Mouse (Mus musculus) MEL (cell line): ENCODE data around the gene Tesmin. TPM values are rescaled to one million over a fixed set of nuclear protein-coding genes. Genes with fewer than 3 reads are reported as not detected.

Experiments
- DNase-seq: peaks from one replicate; pipeline ENCODE4 v3.0.0; 2011; ENCODE audit warnings: low read depth, low spot score
- H3K27ac ChIP-seq: 2 replicates; pipeline ENCODE4 v1.5.1; 2012; ENCODE audit warnings: low read depth, mild to moderate bottlenecking, control low read depth, low read length, moderate library complexity; ENCODE audit not compliant: control insufficient read depth
- H3K27me3 ChIP-seq, 2 experiments: fragments of 150-350 bp in 1 of 2; sonication (generic) in 1 of 2; 2 replicates each; pipeline ENCODE4 v1.6.1; 2012; ENCODE audit warnings: low read length in 2 of 2, mild to moderate bottlenecking in 2 of 2, improper control_type of control experiment in 1 of 2, moderate library complexity in 1 of 2; ENCODE audit not compliant: insufficient read depth in 2 of 2, control insufficient read depth in 1 of 2
- H3K36me3 ChIP-seq, 2 experiments: 2 replicates each; pipeline ENCODE4 v1.6.1; 2012 to 2014; ENCODE audit warnings: low read length in 2 of 2, improper control_type of control experiment in 1 of 2, inconsistent platforms in 1 of 2, mild to moderate bottlenecking in 1 of 2; ENCODE audit not compliant: insufficient read depth in 2 of 2, control insufficient read depth in 1 of 2
- H3K4me1 ChIP-seq, 2 experiments: fragments of 150-350 bp in 1 of 2; sonication (generic) in 1 of 2; 2 replicates each; pipeline ENCODE4 v1.6.1; 2012; ENCODE audit warnings: low read length in 2 of 2, improper control_type of control experiment in 1 of 2, mild to moderate bottlenecking in 1 of 2; ENCODE audit not compliant: insufficient read depth in 2 of 2, control insufficient read depth in 1 of 2
- H3K4me3 ChIP-seq, 2 experiments: fragments of 150-350 bp in 1 of 2; sonication (generic) in 1 of 2; 2 replicates each; pipeline ENCODE4 v1.5.1; 2012; ENCODE audit warnings: low read depth in 2 of 2, low read length in 2 of 2, mild to moderate bottlenecking in 2 of 2, moderate library complexity in 2 of 2, control low read depth in 1 of 2, improper control_type of control experiment in 1 of 2; ENCODE audit not compliant: control insufficient read depth in 1 of 2, insufficient read depth in 1 of 2
- H3K79me2 ChIP-seq: 2 replicates; pipeline ENCODE4 v1.6.1; 2012; ENCODE audit warnings: mild to moderate bottlenecking, low read length, moderate library complexity; ENCODE audit not compliant: control insufficient read depth, poor library complexity, insufficient read depth
- H3K9ac ChIP-seq: 2 replicates; pipeline ENCODE4 v1.6.1; 2012; ENCODE audit warnings: low read depth, mild to moderate bottlenecking, control low read depth, low read length, moderate library complexity; ENCODE audit not compliant: control insufficient read depth, poor library complexity, severe bottlenecking
- H3K9me3 ChIP-seq: fragments of 150-350 bp; sonication (generic); replicated peaks from 2 replicates; pipeline ENCODE4 v1.6.1; 2012; ENCODE audit warnings: mild to moderate bottlenecking, low read length, improper control_type of control experiment, moderate library complexity; ENCODE audit not compliant: insufficient read depth
- CHD1 ChIP-seq: IDR thresholded peaks from 2 replicates; pipeline ENCODE4 v1.6.1; 2012; ENCODE audit warnings: low read depth, mild to moderate bottlenecking, inconsistent platforms, low read length, improper control_type of control experiment
- CHD2 ChIP-seq: IDR thresholded peaks from 2 replicates; pipeline ENCODE4 v1.6.1; 2011; ENCODE audit warnings: low read length, improper control_type of control experiment
- ELF1 ChIP-seq: IDR thresholded peaks from 2 replicates; pipeline ENCODE4 v1.6.1; 2014; ENCODE audit warnings: low read depth, mild to moderate bottlenecking, inconsistent platforms, low read length, improper control_type of control experiment, moderate library complexity
- EP300 ChIP-seq, 2 experiments: IDR thresholded peaks; 2 replicates each; pipeline ENCODE4 v1.6.1; 2011; ENCODE audit warnings: improper control_type of control experiment in 2 of 2, low read length in 2 of 2, low read depth in 1 of 2, mild to moderate bottlenecking in 1 of 2
- HCFC1 ChIP-seq: IDR thresholded peaks from 2 replicates; pipeline ENCODE4 v1.6.1; 2012; ENCODE audit warnings: low read depth, mild to moderate bottlenecking, inconsistent platforms, low read length, improper control_type of control experiment, moderate library complexity
- JUND ChIP-seq: IDR thresholded peaks from 2 replicates; pipeline ENCODE4 v1.6.1; 2011; ENCODE audit warnings: low read depth, mild to moderate bottlenecking, improper control_type of control experiment, low read length
- KAT2A ChIP-seq: conservative IDR thresholded peaks from 2 replicates; pipeline ENCODE4 v1.6.1; 2012; ENCODE audit warnings: low read depth, low read length, improper control_type of control experiment, inconsistent platforms
- MAX ChIP-seq: IDR thresholded peaks from 2 replicates; pipeline ENCODE4 v1.6.1; 2011; ENCODE audit warnings: low read length, improper control_type of control experiment
- MXI1 ChIP-seq: IDR thresholded peaks from 2 replicates; pipeline ENCODE4 v1.6.1; 2011; ENCODE audit warnings: mild to moderate bottlenecking, low read depth, low read length, improper control_type of control experiment
- MYB ChIP-seq: IDR thresholded peaks from 2 replicates; pipeline ENCODE4 v1.6.1; 2011; ENCODE audit warnings: mild to moderate bottlenecking, low read depth, low read length, improper control_type of control experiment
- POLR2AphosphoS2 ChIP-seq: IDR thresholded peaks from 2 replicates; pipeline ENCODE4 v1.6.1; 2011; ENCODE audit warnings: low read length, improper control_type of control experiment
- POLR2AphosphoS5 ChIP-seq: IDR thresholded peaks from 2 replicates; pipeline ENCODE4 v1.6.1; 2012; ENCODE audit warnings: low read depth, borderline replicate concordance, mild to moderate bottlenecking, inconsistent platforms, low read length, moderate library complexity, mixed read lengths
- RAD21 ChIP-seq: IDR thresholded peaks from 2 replicates; pipeline ENCODE4 v1.6.1; 2011; ENCODE audit warnings: mild to moderate bottlenecking, low read depth, low read length, improper control_type of control experiment
- SIN3A ChIP-seq: IDR thresholded peaks from 2 replicates; pipeline ENCODE4 v1.6.1; 2012; ENCODE audit warnings: low read length, improper control_type of control experiment, inconsistent platforms
- TAL1 ChIP-seq: IDR thresholded peaks from 2 replicates; pipeline ENCODE4 v1.6.1; 2012; ENCODE audit warnings: mild to moderate bottlenecking, inconsistent platforms, low read length, moderate library complexity, mixed read lengths
- TCF12 ChIP-seq: IDR thresholded peaks from 2 replicates; pipeline ENCODE4 v1.6.1; 2014; ENCODE audit warnings: low read depth, mild to moderate bottlenecking, inconsistent platforms, low read length, improper control_type of control experiment, moderate library complexity
- USF2 ChIP-seq, 2 experiments: IDR thresholded peaks; 2 replicates each; pipeline ENCODE4 v1.6.1; 2011 to 2012; ENCODE audit warnings: improper control_type of control experiment in 2 of 2, low read length in 2 of 2, borderline replicate concordance in 1 of 2, inconsistent platforms in 1 of 2, low read depth in 1 of 2, mild to moderate bottlenecking in 1 of 2; ENCODE audit not compliant: insufficient read depth in 1 of 2
- ZC3H11A ChIP-seq: IDR thresholded peaks from 2 replicates; pipeline ENCODE4 v1.6.1; 2012; ENCODE audit warnings: low read depth, mild to moderate bottlenecking, inconsistent platforms, low read length, improper control_type of control experiment
- ZKSCAN1 ChIP-seq: IDR thresholded peaks from 2 replicates; pipeline ENCODE4 v1.6.1; 2012; ENCODE audit warnings: low read depth, mild to moderate bottlenecking, inconsistent platforms, low read length, improper control_type of control experiment, moderate library complexity
- ZNF384 ChIP-seq: IDR thresholded peaks from 2 replicates; pipeline ENCODE4 v1.6.1; 2012; ENCODE audit warnings: low read depth, mild to moderate bottlenecking, inconsistent platforms, low read length, improper control_type of control experiment
- polyA plus RNA-seq, 2 experiments: library from polyadenylated mRNA; stranded (reverse) in 1 of 2; unstranded in 1 of 2; fragments of >175 nt in 1 of 2; fragments of >200 nt in 1 of 2; gene quantifications; 2 replicates each; pipeline versions ENCODE4 v1.2.1 to v1.2.4; 2012; ENCODE audit warnings: low replicate concordance in 2 of 2, low read depth in 1 of 2; ENCODE audit not compliant: insufficient read length in 2 of 2, insufficient read depth in 1 of 2, missing spikeins in 1 of 2
- total RNA-seq: library from RNA; depleted of rRNA; stranded (reverse); fragments of 300-350 nt; gene quantifications from 2 replicates; pipeline ENCODE4 v1.2.3, GENCODE M21; 2012

The Tesmin gene
- total and polyA plus RNA-seq, 3 experiments = 2.1 to 2.2 TPM; not detected in 1

DNA sequence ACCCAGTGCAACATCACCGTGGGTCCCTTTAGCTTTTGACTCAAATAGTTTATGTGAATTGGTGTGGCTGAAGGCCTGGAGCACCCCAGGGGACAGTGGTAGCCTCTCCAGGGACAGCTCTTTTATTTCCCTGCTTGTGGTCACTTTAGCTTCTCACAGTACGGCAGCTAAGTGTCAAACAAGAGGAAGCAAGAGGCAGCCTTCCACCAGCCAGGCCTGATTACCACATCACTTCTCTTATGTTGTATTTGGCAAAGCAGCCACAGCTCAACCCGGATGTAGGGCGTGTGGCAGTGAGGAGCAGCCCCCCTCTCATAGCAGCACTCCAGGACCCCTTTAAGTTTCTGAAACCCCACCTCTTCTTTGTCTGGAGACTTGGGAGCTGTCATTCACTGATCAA lies 34.3 kb downstream of the Tesmin start:
- Histone ChIP-seq H3K9me3 (no peaks in the 10 kb centered on the region), H3K9ac (no peak overlapping the region), H3K79me2 (no peaks in the 10 kb centered on the region), H3K4me3 (no peak overlapping the region), H3K36me3 (no peaks in the 10 kb centered on the region), H3K27ac (no peak overlapping the region), H3K4me1 (no peaks in the 10 kb centered on the region), H3K27me3 (peaks cover 0 to 1% of the 10 kb centered on the region in 2 experiments; a peak in 3 of 4 replicates)
- TF ChIP-seq SIN3A (no peak), TCF12 (no peak), RAD21 (no peak)
- DNase-seq = no peak

- DNase-seq = no peak
These were observed 35.6 kb downstream of the Tesmin start for GRCm38 (mm10) chr19:3424214-3424613.

DNA sequence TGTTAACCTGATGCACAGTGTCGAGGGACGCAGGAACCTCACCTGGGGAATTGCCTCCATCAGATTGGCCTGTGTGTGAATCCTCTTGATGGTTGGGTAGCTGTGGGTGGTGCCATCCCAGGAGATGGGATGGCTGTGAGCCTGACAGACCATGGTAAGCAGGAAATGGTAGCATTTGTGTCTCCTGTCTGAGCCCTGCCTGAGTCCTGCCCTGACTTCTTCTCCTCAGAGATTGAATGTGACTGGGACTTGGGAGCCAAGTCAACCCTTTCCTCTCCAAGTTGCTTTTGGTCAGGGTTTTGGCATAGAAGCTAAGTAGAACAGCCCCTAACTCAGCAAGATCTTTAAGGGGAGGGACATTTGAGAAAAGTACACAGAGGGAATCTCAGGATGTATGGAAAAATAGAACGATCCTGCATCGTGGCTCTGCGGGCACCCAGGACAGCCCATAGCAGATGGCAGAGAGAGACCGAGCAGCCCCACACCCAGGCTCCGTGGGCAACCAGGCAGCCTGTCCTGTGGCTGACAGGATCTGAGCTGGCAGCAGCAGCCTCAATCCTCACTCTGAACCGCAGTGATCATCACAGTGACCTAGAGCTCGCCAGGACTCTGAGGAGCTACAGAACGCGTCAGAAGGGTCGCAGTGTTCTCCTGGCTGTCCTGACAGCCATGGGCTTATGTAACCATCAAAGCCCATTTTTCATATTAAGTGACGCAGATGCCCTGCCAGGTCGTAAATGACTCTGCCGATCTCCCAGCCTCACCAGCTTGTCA lies 39.6 kb downstream of the Tesmin start:
- no peak overlapping the region for H3K4me3 ChIP-seq
- no peaks in the 10 kb centered on the region for H3K36me3 ChIP-seq
- H3K4me1 ChIP-seq = no peaks in the 10 kb centered on the region
- no peaks in the 10 kb centered on the region for H3K9me3 ChIP-seq
- H3K27ac ChIP-seq = no peak overlapping the region
- no peak for TF ChIP-seq HCFC1
- TF ChIP-seq ZNF384 = no peak
- TF ChIP-seq POLR2AphosphoS5 = no peak
- no peak for TF ChIP-seq MYB
- TF ChIP-seq RAD21 = no peak
- no peak for TF ChIP-seq CHD2
- no peak for TF ChIP-seq SIN3A
- TF ChIP-seq ZC3H11A = no peak
- TF ChIP-seq TAL1 = no peak
- TF ChIP-seq CHD1 = no peak
- TF ChIP-seq MXI1 = no peak
- TF ChIP-seq POLR2AphosphoS2 = no peak
- TF ChIP-seq MAX = no peak
- no peak for TF ChIP-seq USF2 (IDR thresholded peaks at IDR 0.05; ENCODE audit: borderline replicate concordance in 1 of 2, insufficient read depth in 1 of 2, low read depth in 1 of 2, low read length in 2 of 2)
- TF ChIP-seq ZKSCAN1 = no peak
- no peak for TF ChIP-seq TCF12
- no peak for TF ChIP-seq EP300 (IDR thresholded peaks at IDR 0.05; ENCODE audit: low read depth in 1 of 2, low read length in 2 of 2)
- no peak for TF ChIP-seq KAT2A
- no peak for TF ChIP-seq JUND
- TF ChIP-seq, all 39 proteins: peak for 0
- Histone ChIP-seq H3K27me3 (no peaks in the 10 kb centered on the region; a peak in 1 of 4 replicates), H3K9ac (no peak overlapping the region), H3K79me2 (no peaks in the 10 kb centered on the region)
- no peak for DNase-seq

More at GRCm38 (mm10) chr19:3424214-3424613, 35.6 kb downstream of the Tesmin start:
- Histone ChIP-seq H3K9ac (no peak overlapping the region), H3K9me3 (no peaks in the 10 kb centered on the region), H3K4me3 (no peak overlapping the region), H3K36me3 (no peaks in the 10 kb centered on the region), H3K27me3 (peaks cover 0 to 1% of the 10 kb centered on the region in 2 experiments; a peak in 3 of 4 replicates), H3K4me1 (no peaks in the 10 kb centered on the region), H3K79me2 (no peaks in the 10 kb centered on the region), H3K27ac (no peak overlapping the region)
- TF ChIP-seq TCF12 (no peak), ELF1 (no peak)
